Mouse (Mus musculus): ENCODE data around the gene Fat3.

DNA sequence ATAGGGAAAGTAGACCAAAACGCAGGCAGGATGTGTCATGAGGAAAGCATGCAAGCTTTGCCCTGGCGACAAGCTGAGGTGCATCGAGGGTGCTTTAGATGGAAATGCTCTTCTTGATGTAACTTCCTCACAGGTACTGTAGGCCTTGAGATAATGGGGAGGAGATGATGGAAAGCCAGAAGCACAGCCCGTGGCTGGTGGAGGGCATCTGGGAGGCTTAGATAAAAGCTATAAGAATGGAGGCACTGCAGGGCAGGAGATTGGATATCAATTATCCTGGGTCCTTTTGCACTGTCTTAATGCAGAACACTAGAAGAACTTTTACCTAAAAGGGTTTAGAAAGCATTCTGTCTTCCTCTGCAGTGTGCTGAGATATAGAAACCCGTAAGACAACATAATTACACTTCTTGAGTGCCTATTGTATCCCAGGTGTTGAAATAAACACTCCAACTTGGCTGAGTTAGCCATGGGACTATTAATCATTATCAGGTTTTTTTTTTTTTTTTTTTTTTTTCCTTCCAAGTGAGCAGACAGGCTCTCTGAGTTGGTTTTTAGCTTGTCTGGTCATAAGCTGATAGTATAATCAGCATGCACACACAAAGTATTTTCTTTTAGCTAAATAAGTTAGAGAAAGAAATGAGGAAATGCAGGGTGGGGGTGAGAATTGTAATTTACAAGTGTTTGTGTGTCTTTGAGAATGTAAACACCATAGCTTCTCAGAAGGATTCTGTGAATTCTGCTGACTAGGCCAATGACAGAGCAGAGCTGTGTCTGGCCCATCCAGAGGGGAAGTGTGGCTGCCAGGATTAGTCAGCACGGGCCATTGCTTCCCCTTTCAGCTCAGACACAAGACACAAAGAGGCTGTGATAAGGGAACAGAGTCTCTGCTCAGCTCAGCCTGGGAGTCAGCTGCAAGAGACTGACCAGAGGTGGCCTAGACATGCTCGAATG is 286.1 kb downstream of the Fat3 start:
- no peak for TF ChIP-seq POLR2A (IDR thresholded peaks at IDR 0.05; ENCODE audit: borderline replicate concordance, control insufficient read depth, low read depth, low read length)
- TF ChIP-seq CTCF (IDR thresholded peaks at IDR 0.05; ENCODE audit: control insufficient read depth, insufficient read depth, low read length), result no peak

All from bone marrow, adult 2 months (tissue).